Mouse (Mus musculus): ENCODE results near the gene Hoxd8. TPM values are rescaled to one million over a fixed set of nuclear protein-coding genes. Genes with fewer than 3 reads are reported as not detected.

Hoxd8 gene
- total RNA-seq, 2 experiments from 2014 or later, result 0.65 to 2.3 TPM

- DNase-seq, result no peak
These were observed 34.7 kb upstream of the Hoxd8 start for GRCm38 (mm10) chr2:74669650-74670235.

DNA sequence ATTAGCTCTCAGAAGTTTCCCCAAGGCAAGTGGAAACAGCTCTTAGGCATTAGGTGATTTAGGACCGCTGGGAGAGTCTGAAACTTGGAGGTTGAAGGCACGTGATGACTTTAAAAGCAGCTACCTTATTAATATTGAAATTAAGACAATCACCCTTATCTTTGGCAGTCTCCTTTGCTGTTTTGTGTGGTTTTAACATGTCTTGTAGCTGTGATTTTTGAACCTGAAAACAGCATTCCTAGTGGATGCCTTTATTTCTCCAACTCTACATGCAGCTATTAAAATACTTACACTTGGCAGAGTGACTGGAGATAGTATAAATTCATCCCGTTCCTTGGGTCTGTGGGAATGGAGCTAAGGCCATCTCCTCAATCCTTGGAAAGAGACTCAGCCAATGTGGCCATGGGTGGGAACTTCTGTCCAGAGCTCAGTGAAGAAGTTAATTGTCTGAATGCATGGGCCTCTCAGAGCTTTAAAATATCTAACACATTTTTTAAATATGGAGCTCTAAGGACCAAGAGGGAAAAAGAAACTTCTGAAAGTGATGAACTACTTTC is 33.7 kb upstream of the Hoxd8 start:
- no peak for DNase-seq

GRCm38 (mm10) chr2:74671847-74672246 is 32.6 kb upstream of the Hoxd8 start:
- DNase-seq, result no peak

DNA sequence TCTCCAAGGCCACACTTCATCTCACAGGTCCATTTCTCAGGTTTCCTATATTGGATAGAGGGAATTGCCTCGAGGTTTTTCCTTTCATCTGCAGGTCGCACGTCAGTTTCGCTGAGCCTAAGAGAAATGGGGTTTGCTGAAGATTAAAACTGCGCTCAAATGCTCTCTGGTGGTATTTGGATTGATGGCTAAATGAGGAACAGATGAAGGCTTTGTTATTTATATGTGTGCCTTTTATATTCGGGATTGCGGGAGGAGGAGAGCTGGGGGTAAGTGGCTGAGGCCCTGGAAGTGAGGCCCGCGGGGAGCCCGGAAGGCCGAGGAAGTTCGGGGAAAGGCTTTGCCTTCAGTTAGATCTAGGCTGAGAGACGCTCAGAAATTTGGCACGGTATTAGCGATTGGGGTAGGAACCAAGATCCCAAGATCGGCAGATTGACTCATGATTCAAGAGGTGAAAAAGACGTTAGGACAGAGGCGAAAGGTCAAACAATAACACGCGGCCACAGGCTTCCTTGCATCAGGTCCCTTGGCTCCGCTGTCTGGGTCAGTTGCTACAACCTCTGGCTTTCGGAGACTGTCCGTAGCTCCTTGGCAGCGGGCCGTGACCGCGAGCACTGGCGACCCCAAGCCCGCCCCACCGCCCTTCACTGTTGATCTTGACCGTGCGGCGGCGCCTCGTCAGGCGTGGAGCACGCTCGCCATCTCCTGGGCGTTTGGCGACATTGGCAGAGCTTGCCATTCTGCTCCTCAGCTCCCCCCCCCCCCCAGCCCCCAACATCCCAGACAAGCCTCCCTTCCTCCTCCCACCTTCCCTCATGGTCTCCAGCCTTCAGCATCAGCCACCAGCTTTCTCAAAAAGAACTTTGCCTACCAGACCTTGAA is 31.7 kb upstream of the Hoxd8 start:
- DNase-seq, result no peak

GRCm38 (mm10) chr2:74673835-74674425 is 30.5 kb upstream of the Hoxd8 start:
- no peak for DNase-seq

GRCm38 (mm10) chr2:74674881-74675665 is 29.3 kb upstream of the Hoxd8 start, which contains the start of gene Hoxd12:
Gene Hoxd12 (plus strand): TSS chr2:74675013.
- DNase-seq, result no peak

- DNase-seq, result no peak
These were observed 28.6 kb upstream of the Hoxd8 start for GRCm38 (mm10) chr2:74675666-74676282.

GRCm38 (mm10) chr2:74676376-74677052 is 27.9 kb upstream of the Hoxd8 start:
- no peak for DNase-seq

DNA sequence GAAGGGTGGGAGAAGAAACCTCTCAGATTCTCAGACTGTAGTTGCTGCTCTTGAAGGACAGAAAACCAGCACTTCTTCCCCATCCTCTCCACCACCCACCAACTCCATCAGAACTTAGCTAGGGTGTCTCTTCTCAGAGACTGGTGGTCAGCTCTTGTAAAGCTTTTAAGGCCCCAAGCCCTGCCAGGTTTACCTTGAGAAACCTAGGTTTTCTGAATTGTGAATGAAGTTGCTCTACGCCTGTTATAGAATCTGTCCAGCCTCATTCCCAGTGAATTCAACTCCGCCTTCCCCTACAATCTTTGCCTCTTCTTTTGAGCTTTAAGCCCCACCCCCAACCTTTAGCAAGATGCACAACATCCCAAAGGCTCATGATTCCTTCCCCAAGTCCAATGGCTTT is 27.3 kb upstream of the Hoxd8 start:
- no peak for DNase-seq

GRCm38 (mm10) chr2:74678891-74679595 is 25.4 kb upstream of the Hoxd8 start, which contains the start of gene Hoxd11:
Gene Hoxd11 (plus strand): TSS chr2:74679557.
- DNase-seq, result no peak

- no peak for DNase-seq
These were observed 24.8 kb upstream of the Hoxd8 start for GRCm38 (mm10) chr2:74679596-74679971.

DNA sequence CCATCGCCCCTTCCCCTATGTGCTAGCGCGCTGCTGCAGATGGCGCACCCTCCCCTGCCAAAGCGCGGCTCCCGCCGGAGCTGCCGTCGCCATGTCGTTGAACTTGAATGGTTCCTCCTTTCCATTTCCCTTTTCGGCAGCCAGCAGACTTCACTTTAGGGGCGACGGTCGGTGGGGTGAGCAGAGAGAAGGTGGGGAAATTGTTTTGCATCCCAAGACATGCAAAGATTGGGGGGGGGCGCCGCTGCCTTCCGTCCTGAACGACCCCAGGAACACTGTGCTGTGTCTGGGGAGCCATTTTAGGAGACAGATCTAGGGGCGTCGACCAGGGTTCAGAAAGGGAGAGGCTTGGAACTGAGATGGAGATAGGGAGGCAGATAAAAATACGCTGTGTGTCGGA is 24.4 kb upstream of the Hoxd8 start:
- DNase-seq, result no peak

- DNase-seq, result no peak
These were observed 23.6 kb upstream of the Hoxd8 start for GRCm38 (mm10) chr2:74680561-74681398.

- no peak for DNase-seq
These were observed 22.6 kb upstream of the Hoxd8 start for GRCm38 (mm10) chr2:74681594-74682531.

DNA sequence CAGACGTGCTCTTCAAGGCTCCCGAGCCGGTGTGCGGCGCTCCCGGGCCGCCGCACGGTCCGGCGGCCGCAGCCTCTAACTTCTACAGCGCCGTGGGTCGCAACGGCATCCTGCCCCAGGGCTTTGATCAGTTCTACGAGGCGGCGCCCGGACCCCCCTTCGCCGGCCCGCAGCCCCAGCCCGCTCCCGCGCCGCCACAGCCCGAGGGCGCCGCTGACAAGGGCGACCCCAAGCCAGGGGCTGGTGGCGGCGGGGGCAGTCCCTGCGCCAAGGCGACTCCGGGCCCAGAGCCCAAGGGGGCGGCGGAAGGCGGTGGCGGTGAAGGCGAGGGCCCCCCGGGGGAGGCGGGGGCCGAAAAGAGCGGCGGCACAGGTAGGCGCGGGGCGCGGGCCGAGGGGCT is 21.6 kb upstream of the Hoxd8 start:
- no peak for DNase-seq

DNA sequence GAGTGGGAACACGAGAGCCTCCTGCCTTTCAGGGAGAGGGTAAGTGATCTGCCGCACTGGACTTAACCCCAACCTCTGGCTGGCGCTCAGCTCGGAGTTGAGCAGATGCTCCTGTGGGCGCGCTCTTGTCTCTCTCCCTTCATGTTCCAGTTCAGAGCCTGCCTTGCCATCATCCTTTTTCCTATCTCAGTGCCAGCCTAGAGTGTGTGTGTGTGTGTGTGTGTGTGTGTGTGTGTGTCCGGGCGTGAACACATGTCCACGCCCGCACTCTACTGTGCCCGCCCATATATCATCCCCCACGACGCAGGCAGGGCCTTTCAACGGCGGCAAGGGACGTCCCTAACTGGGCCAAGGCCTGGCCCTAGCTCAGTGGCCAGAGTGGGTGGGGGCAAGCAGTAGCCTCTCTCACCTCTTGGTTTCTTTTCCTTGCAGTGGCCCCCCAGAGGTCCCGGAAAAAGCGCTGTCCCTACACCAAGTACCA is 20.9 kb upstream of the Hoxd8 start:
- no peak for DNase-seq

- no peak for DNase-seq
These were observed 20.3 kb upstream of the Hoxd8 start for GRCm38 (mm10) chr2:74684106-74684505.

GRCm38 (mm10) chr2:74685059-74685603 is 19.3 kb upstream of the Hoxd8 start:
- no peak for DNase-seq

Measured in heart, adult 18-20 months (tissue).